Mouse (Mus musculus) left cerebral cortex, adult 2 months (tissue): ENCODE data around the gene Garnl3. TPM values are rescaled to one million over a fixed set of nuclear protein-coding genes. Genes with fewer than 3 reads are reported as not detected.

Experiments used
- DNase-seq, 2 experiments: peaks; one replicate each; pipeline ENCODE4 v3.0.0; 2021 to 2022; ENCODE audit warnings: low spot score in 2 of 2, mixed read lengths in 1 of 2; ENCODE audit errors: extremely low spot score in 1 of 2
- H3K27ac ChIP-seq: fragments of 200-600 bp; 2 replicates; pipeline ENCODE4 v1.8.1; 2022
- H3K4me3 ChIP-seq: fragments of 200-600 bp; 2 replicates; pipeline ENCODE4 v1.8.1; 2022
- CTCF ChIP-seq: fragments of 200-600 bp; IDR thresholded peaks from 2 replicates; pipeline ENCODE4 v1.8.1; 2022; ENCODE audit warnings: antibody characterized with exemption, mild to moderate bottlenecking, moderate library complexity
- intact Hi-C: fragments of 180-260 bp; cut with DNase I; formaldehyde crosslinking; loops from one replicate; pipeline ENCODE4 v1.15.1; 2025
- total RNA-seq, 2 experiments: library from RNA; stranded (reverse); gene quantifications; 2 replicates each; pipeline ENCODE4 v1.2.3; 2021

The Garnl3 gene
- total RNA-seq, 2 experiments from 2014 or later, result 94.7 to 129 TPM

DNA sequence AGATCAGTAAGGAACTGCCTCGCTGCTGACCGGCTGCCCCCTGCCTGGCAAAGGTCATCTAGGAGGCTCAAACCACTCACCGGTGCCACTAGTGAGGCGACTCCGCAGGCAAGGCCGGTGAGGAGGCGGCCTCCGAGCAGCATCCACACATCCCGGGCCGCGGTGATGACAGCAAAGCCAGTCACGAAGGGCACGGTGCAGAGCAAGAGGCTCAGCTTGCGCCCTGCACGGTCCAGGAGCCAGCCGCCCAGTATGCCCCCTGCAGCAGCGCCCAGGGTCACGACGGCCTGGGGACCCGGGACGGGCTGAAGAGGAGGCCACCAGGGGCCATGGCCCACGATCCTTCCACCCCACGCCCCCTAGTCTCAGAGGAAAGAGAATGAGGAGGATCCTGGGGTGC lies 150.2 kb downstream of the Garnl3 start:
- intact Hi-C loops, result no loop called here
- no peak for DNase-seq
- peak overlapping the region; percentile 87 for H3K27ac ChIP-seq
- H3K4me3 ChIP-seq, result peak overlapping the region; percentile 99
- TF ChIP-seq CTCF, result no peak

GRCm38 (mm10) chr2:32979675-32980074 lies 151.8 kb downstream of the Garnl3 start:
- Histone ChIP-seq H3K27ac (no peak overlapping the region), H3K4me3 (no peak overlapping the region)
- TF ChIP-seq CTCF, result no peak
- DNase-seq, result no peak
- intact Hi-C loops, result no loop called here

GRCm38 (mm10) chr2:32978675-32979074 lies 152.8 kb downstream of the Garnl3 start:
- intact Hi-C loops, result no loop called here
- TF ChIP-seq CTCF, result no peak
- Histone ChIP-seq H3K4me3 (no peak overlapping the region), H3K27ac (no peak overlapping the region)
- DNase-seq, result no peak

DNA sequence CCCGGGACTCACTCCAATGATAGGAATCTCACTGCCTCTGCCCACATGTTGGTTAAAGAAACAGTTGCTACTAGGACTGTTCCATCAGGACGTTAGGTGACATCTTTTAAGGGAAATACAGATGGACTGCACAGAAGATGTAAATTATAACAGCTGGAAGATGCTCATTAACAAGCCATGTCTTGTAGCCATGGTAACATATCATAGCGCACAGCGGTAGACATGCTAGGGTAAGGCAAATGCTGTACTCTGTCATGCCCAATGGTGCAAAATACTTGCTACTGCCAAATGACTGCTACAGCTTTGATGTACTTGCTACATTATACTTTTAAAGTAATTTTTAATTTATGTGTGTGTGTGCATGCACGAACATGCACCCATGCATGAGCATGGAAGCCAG lies 154.3 kb downstream of the Garnl3 start:
- Histone ChIP-seq H3K27ac (no peak overlapping the region), H3K4me3 (no peak overlapping the region)
- DNase-seq, result no peak
- intact Hi-C loops, result no loop called here
- no peak for TF ChIP-seq CTCF

- no peak for TF ChIP-seq CTCF
- no peak for DNase-seq
- H3K27ac ChIP-seq, result no peak overlapping the region
- intact Hi-C loops, result no loop called here
- H3K4me3 ChIP-seq, result no peak overlapping the region
Observed at GRCm38 (mm10) chr2:32974216-32974615, 157.2 kb downstream of the Garnl3 start.

DNA sequence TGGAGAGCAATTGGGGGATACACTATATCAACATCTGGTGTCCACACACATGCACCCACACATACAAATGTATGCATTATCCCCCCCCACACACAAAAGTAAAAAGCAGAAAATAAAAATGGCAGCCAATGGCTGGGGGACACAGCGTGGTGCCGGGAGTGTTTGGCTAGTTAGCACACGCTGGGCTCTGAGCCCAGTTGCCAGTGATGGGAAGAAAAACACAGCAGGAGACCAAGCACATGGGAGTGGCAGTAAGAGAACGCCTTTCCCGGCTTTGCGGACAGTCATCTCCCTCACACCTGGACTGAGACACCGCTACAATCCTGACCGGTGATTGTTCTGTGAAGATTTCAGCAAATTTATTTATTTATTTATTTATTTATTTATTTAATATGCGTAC lies 160.2 kb downstream of the Garnl3 start:
- TF ChIP-seq CTCF, result no peak
- H3K4me3 ChIP-seq, result no peak overlapping the region
- DNase-seq, result no peak
- H3K27ac ChIP-seq, result no peak overlapping the region
- intact Hi-C loops, result no loop called here

DNA sequence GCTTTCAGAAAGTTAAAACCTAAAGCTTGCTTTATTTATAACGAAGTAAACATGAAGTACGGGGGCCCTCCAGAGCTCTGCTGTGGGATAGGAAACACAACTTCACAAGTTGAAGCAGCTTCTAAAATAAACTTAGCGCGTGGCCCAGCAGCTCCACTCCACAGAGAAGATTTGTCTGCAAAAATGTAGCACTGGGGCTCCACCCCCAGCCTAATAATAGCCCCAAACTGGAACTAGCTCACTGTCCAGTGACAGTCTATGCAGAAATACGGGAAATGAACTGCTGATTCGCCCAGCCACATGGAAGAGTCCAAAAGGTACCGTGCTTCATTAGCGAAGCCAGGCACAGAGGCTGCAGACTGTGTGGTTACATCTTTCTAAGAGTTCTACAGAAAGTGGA lies 162.1 kb downstream of the Garnl3 start:
- DNase-seq, result no peak

GRCm38 (mm10) chr2:32968024-32968614 lies 163.3 kb downstream of the Garnl3 start:
- DNase-seq, result no peak
- intact Hi-C loops, result no loop called here
- no peak for TF ChIP-seq CTCF
- Histone ChIP-seq H3K27ac (peak overlapping the region; percentile 99), H3K4me3 (peak overlapping the region; percentile 70)

More for the DNA sequence above, 162.1 kb downstream of the Garnl3 start:
- Histone ChIP-seq H3K4me3 (no peak overlapping the region), H3K27ac (peak overlapping the region; percentile 54)
- no peak for TF ChIP-seq CTCF
- intact Hi-C loops, result no loop called here

- peak overlapping the region; percentile 99 for H3K27ac ChIP-seq
- intact Hi-C loops, result no loop called here
- TF ChIP-seq CTCF, result peak; percentile 50
- DNase-seq, result peak; percentile 88
- H3K4me3 ChIP-seq, result peak overlapping the region; percentile 70
Observed at GRCm38 (mm10) chr2:32966689-32967631, 164.5 kb downstream of the Garnl3 start.

DNA sequence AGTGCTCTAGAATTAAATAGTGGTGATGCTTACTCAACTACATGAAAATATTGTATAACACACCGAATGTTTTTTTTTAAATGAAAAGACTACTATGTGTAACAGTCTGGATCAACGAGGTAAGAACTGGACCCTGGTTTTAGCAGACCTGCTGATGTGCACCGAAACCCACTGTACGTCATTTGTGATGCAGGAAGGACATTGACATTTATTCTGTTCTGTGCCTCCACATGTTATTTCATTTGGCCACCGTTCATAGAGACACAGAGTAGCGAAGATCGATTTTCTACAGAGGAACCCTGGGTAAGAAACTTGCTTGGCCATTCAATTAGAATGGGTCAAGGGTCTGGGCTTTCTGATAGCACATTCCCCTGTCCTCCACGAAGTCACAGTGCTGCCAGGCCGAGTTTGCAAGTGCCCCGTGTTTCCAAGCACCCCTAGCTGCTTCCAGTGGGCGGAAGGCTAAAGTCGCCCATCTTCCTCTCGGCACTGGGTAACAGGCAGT lies 165.2 kb downstream of the Garnl3 start:
- Histone ChIP-seq H3K4me3 (peak overlapping the region; percentile 70), H3K27ac (peak overlapping the region; percentile 99)
- TF ChIP-seq CTCF, result no peak
- no peak for DNase-seq
- intact Hi-C loops, result no loop called here

DNA sequence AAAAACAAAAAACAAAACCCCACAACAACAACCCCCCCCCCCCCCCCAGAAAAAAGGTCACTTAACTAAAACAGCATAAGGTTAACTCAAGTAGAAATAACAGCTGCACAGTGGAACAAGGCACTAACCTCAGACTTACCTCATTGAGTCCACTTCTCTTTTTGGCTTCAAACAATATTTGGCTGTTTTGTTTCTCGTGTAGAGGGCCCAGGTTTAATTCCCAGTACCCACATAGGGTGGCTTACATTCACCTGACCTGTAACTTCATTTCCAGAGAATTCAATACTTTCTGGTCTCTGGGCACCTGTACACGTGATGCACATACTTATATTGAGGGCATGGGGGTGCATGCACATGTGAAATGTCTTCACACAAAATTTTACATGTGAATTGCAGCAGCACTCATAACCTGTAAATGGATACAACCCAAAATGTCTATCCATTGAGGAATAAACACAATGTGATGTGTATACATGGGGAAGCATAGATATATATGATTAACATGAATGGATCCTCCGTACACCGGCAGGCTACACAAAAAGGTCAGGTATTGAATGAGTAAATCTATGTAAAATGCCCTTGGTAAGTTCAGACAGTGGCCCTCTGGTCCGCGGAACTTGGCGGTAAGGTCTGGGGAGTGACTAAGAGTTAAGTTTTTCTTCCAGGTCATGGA lies 165.8 kb downstream of the Garnl3 start:
- no peak for TF ChIP-seq CTCF
- intact Hi-C loops, result no loop called here
- H3K27ac ChIP-seq, result no peak overlapping the region; the same call in 1 of the 2 replicates

More for the DNA sequence above, 165.8 kb downstream of the Garnl3 start:
- no peak for DNase-seq
- H3K4me3 ChIP-seq, result no peak overlapping the region
